Mouse (Mus musculus) adrenal gland, adult (tissue): ENCODE measurements around the gene 4931408C20Rik.

ENCODE experiments used
- DNase-seq, 2 experiments: peaks; one replicate each; pipeline ENCODE4 v3.0.0; 2022 to 2023; ENCODE audit warnings: low spot score in 1 of 2; ENCODE audit not compliant: inconsistent age in 2 of 2

The 4931408C20Rik gene

GRCm38 (mm10) chr1:26686842-26687760 lies at the start of gene 4931408C20Rik:
Gene 4931408C20Rik (minus strand): TSS chr1:26687460.
- peak in 1 of 2 experiments; percentile 44 for DNase-seq

- DNase-seq: no peak
These were observed 666 bp upstream of the 4931408C20Rik start for GRCm38 (mm10) chr1:26687926-26688325.

GRCm38 (mm10) chr1:26685952-26686693 lies 1.1 kb downstream of the 4931408C20Rik start:
- DNase-seq: no peak

GRCm38 (mm10) chr1:26685383-26685782 lies 1.9 kb downstream of the 4931408C20Rik start:
- DNase-seq: no peak

- no peak for DNase-seq
These were observed 37.4 kb downstream of the 4931408C20Rik start for GRCm38 (mm10) chr1:26649704-26650388.

GRCm38 (mm10) chr1:26636051-26636450 lies 51.2 kb downstream of the 4931408C20Rik start:
- no peak for DNase-seq
